Mouse (Mus musculus): ENCODE measurements at regions not wholly inside any gene's neighbourhood (a gene's known extent, or its start where the extent isn't known, plus 50 kb on each side); places are given as distances from the start of the nearest gene placed in this dataset.

DNA sequence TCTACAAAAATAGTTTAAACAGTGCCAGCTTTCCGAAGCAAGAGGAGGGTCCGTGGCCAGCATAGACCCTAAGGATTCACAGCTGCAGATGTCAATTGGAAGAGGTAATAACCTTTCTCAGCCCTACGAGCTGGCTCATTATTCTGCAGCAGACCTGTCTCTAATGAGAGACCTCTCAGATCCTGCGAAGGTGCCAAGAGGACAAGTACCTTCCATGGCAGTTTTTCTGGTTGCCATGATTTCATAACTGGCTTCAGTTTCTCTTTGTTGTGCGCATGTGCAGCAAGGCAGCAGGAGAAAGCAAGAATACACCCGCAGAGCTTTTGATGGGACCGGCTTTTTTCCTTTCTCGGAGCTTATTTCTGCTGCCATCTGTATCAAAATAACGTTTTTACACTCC lies 81.4 kb downstream of the Csl start:
- Histone ChIP-seq H3K4me2 (ENCODE audit: low read length) (no peak overlapping the region), H3K4me1 (ENCODE audit: control insufficient read depth, insufficient read depth, low read length) (no peaks in the 10 kb centered on the region), H3K4me3 (replicated peaks; ENCODE audit: low read depth, low read length) (no peak overlapping the region), H3K9ac (replicated peaks; ENCODE audit: low read length) (no peak overlapping the region), H3K9me3 (ENCODE audit: control insufficient read depth, low read length) (no peaks in the 10 kb centered on the region), H3K36me3 (ENCODE audit: control insufficient read depth, insufficient read depth, low read length) (no peaks in the 10 kb centered on the region), H3K27me3 (ENCODE audit: control insufficient read depth, insufficient read depth, low read length) (no peaks in the 10 kb centered on the region), H3K27ac (replicated peaks; ENCODE audit: low read depth, low read length) (no peak overlapping the region)
- WGBS = 78% methylated on average over 9 of the region's 9 CpGs
- ATAC-seq (ENCODE audit: low FRiP score, low TSS enrichment) (no peak), DNase-seq (peak; percentile 31)

GRCm38 (mm10) chr10:99679813-99680212 lies 79.6 kb downstream of the Csl start:
- no peak overlapping the region for H3K4me3 ChIP-seq (replicated peaks; ENCODE audit: low read depth, low read length)
- no peak overlapping the region for H3K27ac ChIP-seq (replicated peaks; ENCODE audit: low read depth, low read length)
- DNase-seq = no peak
- ATAC-seq (ENCODE audit: low FRiP score, low TSS enrichment) = no peak
- no peaks in the 10 kb centered on the region for H3K36me3 ChIP-seq (ENCODE audit: control insufficient read depth, insufficient read depth, low read length)
- no peaks in the 10 kb centered on the region for H3K9me3 ChIP-seq (ENCODE audit: control insufficient read depth, low read length)
- no peak overlapping the region for H3K4me2 ChIP-seq (ENCODE audit: low read length)
- H3K9ac ChIP-seq (replicated peaks; ENCODE audit: low read length) = no peak overlapping the region
- no peaks in the 10 kb centered on the region for H3K4me1 ChIP-seq (ENCODE audit: control insufficient read depth, insufficient read depth, low read length)
- WGBS = 82% methylated on average over 6 of the region's 6 CpGs
- no peaks in the 10 kb centered on the region for H3K27me3 ChIP-seq (ENCODE audit: control insufficient read depth, insufficient read depth, low read length)

DNA sequence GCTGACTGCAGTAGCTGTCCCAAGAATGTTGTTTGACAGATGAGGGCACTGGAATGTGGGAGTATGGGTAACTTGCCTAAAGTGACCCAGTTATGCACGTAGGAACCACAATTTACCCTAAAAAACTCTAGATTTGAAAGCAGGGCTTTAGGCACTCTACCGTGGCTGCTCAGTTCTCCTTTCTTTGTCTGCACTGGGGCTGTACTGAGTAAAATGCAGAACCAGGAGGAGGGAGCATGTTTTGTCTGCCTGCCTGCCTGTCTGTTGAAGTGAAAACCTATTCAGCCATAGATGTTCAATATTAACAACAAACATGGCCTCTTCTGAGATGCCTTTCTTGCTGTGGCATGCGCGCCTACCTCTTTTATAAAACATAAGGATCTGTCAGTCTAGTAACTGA lies 77.5 kb downstream of the Csl start:
- Histone ChIP-seq H3K9ac (replicated peaks; ENCODE audit: low read length) (no peak overlapping the region), H3K4me1 (ENCODE audit: control insufficient read depth, insufficient read depth, low read length) (no peaks in the 10 kb centered on the region), H3K4me2 (ENCODE audit: low read length) (no peak overlapping the region), H3K4me3 (replicated peaks; ENCODE audit: low read depth, low read length) (no peak overlapping the region), H3K36me3 (ENCODE audit: control insufficient read depth, insufficient read depth, low read length) (no peaks in the 10 kb centered on the region), H3K27ac (replicated peaks; ENCODE audit: low read depth, low read length) (no peak overlapping the region), H3K9me3 (ENCODE audit: control insufficient read depth, low read length) (no peaks in the 10 kb centered on the region), H3K27me3 (ENCODE audit: control insufficient read depth, insufficient read depth, low read length) (no peaks in the 10 kb centered on the region)
- DNase-seq = no peak
- WGBS = 28% methylated on average over 4 of the region's 4 CpGs
- ATAC-seq (ENCODE audit: low FRiP score, low TSS enrichment) = no peak

- H3K4me2 ChIP-seq (ENCODE audit: low read length) = no peak overlapping the region
- H3K36me3 ChIP-seq (ENCODE audit: control insufficient read depth, insufficient read depth, low read length) = no peaks in the 10 kb centered on the region
- no peak overlapping the region for H3K9ac ChIP-seq (replicated peaks; ENCODE audit: low read length)
- no peaks in the 10 kb centered on the region for H3K27me3 ChIP-seq (ENCODE audit: control insufficient read depth, insufficient read depth, low read length)
- WGBS = 68% methylated on average over 9 of the region's 9 CpGs
- H3K9me3 ChIP-seq (ENCODE audit: control insufficient read depth, low read length) = no peaks in the 10 kb centered on the region
- H3K4me3 ChIP-seq (replicated peaks; ENCODE audit: low read depth, low read length) = no peak overlapping the region
- ATAC-seq (ENCODE audit: low FRiP score, low TSS enrichment) (no peak), DNase-seq (peak; percentile 28)
- no peaks in the 10 kb centered on the region for H3K4me1 ChIP-seq (ENCODE audit: control insufficient read depth, insufficient read depth, low read length)
- no peak overlapping the region for H3K27ac ChIP-seq (replicated peaks; ENCODE audit: low read depth, low read length)
Observed at GRCm38 (mm10) chr10:99682350-99682749, 77.1 kb downstream of the Csl start.

DNA sequence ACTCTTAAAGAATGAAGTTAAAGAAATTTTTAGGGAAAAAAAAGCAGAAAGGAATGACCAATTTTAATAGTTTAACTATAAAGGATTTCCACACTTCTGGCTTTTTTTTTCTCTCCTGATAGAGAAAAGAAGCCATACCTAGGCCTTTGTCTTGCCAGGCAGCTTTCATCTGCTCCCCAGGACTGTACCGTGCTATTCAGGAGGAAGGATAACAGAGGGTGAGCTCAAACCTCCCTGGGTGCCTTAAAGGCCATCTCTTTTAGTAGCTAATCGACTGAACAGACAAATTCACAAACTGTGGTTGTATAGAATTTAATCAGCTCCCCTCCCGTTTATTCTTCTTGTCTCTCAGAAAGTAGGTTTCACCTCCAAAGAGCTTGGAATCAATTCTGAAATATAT lies 76.1 kb downstream of the Csl start:
- ATAC-seq (ENCODE audit: low FRiP score, low TSS enrichment) (no peak), DNase-seq (no peak)
- 6% methylated on average over 3 of the region's 3 CpGs for WGBS

DNA sequence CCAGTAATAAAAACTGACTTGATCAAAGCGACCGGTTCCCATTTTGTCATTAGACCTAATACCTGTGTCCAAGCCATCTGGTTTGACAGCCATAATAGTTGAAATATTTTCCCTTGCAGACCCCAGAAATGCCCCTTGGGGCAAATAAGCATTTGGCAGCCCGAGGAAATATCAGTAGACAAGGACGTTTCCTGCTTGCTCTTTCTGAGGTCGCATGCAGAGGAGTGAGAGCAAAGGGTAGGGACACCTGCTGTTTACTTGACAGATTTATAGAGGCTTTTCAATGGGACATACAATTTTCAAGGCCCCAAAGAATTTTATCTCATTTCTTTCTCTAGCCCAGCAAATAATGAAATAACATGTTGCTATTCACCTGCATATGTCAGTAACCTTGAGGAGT lies 73.5 kb downstream of the Csl start:
- Histone ChIP-seq H3K4me3 (replicated peaks; ENCODE audit: low read depth, low read length) (no peak overlapping the region), H3K4me2 (ENCODE audit: low read length) (no peak overlapping the region), H3K4me1 (ENCODE audit: control insufficient read depth, insufficient read depth, low read length) (no peaks in the 10 kb centered on the region), H3K36me3 (ENCODE audit: control insufficient read depth, insufficient read depth, low read length) (no peaks in the 10 kb centered on the region), H3K27me3 (ENCODE audit: control insufficient read depth, insufficient read depth, low read length) (no peaks in the 10 kb centered on the region), H3K27ac (replicated peaks; ENCODE audit: low read depth, low read length) (no peak overlapping the region), H3K9ac (replicated peaks; ENCODE audit: low read length) (no peak overlapping the region), H3K9me3 (ENCODE audit: control insufficient read depth, low read length) (no peaks in the 10 kb centered on the region)
- ATAC-seq (ENCODE audit: low FRiP score, low TSS enrichment) = no peak
- DNase-seq = no peak
- WGBS = 53% methylated on average over 5 of the region's 5 CpGs

More for the DNA sequence above, 76.1 kb downstream of the Csl start:
- Histone ChIP-seq H3K27me3 (ENCODE audit: control insufficient read depth, insufficient read depth, low read length) (no peaks in the 10 kb centered on the region), H3K36me3 (ENCODE audit: control insufficient read depth, insufficient read depth, low read length) (no peaks in the 10 kb centered on the region), H3K4me3 (replicated peaks; ENCODE audit: low read depth, low read length) (no peak overlapping the region), H3K9ac (replicated peaks; ENCODE audit: low read length) (no peak overlapping the region), H3K4me1 (ENCODE audit: control insufficient read depth, insufficient read depth, low read length) (no peaks in the 10 kb centered on the region), H3K9me3 (ENCODE audit: control insufficient read depth, low read length) (no peaks in the 10 kb centered on the region), H3K4me2 (ENCODE audit: low read length) (no peak overlapping the region), H3K27ac (replicated peaks; ENCODE audit: low read depth, low read length) (no peak overlapping the region)

GRCm38 (mm10) chr10:99687011-99687410 lies 72.4 kb downstream of the Csl start:
- 64% methylated on average over 4 of the region's 4 CpGs for WGBS
- ATAC-seq (ENCODE audit: low FRiP score, low TSS enrichment) (no peak), DNase-seq (no peak)
- Histone ChIP-seq H3K4me3 (replicated peaks; ENCODE audit: low read depth, low read length) (no peak overlapping the region), H3K9me3 (ENCODE audit: control insufficient read depth, low read length) (no peaks in the 10 kb centered on the region), H3K4me2 (ENCODE audit: low read length) (no peak overlapping the region), H3K27me3 (ENCODE audit: control insufficient read depth, insufficient read depth, low read length) (no peaks in the 10 kb centered on the region), H3K36me3 (ENCODE audit: control insufficient read depth, insufficient read depth, low read length) (no peaks in the 10 kb centered on the region), H3K4me1 (ENCODE audit: control insufficient read depth, insufficient read depth, low read length) (no peaks in the 10 kb centered on the region), H3K27ac (replicated peaks; ENCODE audit: low read depth, low read length) (no peak overlapping the region), H3K9ac (replicated peaks; ENCODE audit: low read length) (no peak overlapping the region)

- H3K36me3 ChIP-seq (ENCODE audit: control insufficient read depth, insufficient read depth, low read length) = no peaks in the 10 kb centered on the region
- no peak overlapping the region for H3K4me3 ChIP-seq (replicated peaks; ENCODE audit: low read depth, low read length)
- ATAC-seq (ENCODE audit: low FRiP score, low TSS enrichment) = no peak
- no peak overlapping the region for H3K4me2 ChIP-seq (ENCODE audit: low read length)
- no peak overlapping the region for H3K27ac ChIP-seq (replicated peaks; ENCODE audit: low read depth, low read length)
- H3K9ac ChIP-seq (replicated peaks; ENCODE audit: low read length) = no peak overlapping the region
- no peaks in the 10 kb centered on the region for H3K27me3 ChIP-seq (ENCODE audit: control insufficient read depth, insufficient read depth, low read length)
- DNase-seq = no peak
- WGBS = 76% methylated on average over 8 of the region's 8 CpGs
- H3K4me1 ChIP-seq (ENCODE audit: control insufficient read depth, insufficient read depth, low read length) = no peaks in the 10 kb centered on the region
- H3K9me3 ChIP-seq (ENCODE audit: control insufficient read depth, low read length) = no peaks in the 10 kb centered on the region
Observed at GRCm38 (mm10) chr10:99697696-99698095, 61.8 kb downstream of the Csl start.

GRCm38 (mm10) chr10:99699498-99699897 lies 60.0 kb downstream of the Csl start:
- Histone ChIP-seq H3K9me3 (ENCODE audit: control insufficient read depth, low read length) (no peaks in the 10 kb centered on the region), H3K9ac (replicated peaks; ENCODE audit: low read length) (no peak overlapping the region), H3K36me3 (ENCODE audit: control insufficient read depth, insufficient read depth, low read length) (no peaks in the 10 kb centered on the region), H3K4me3 (replicated peaks; ENCODE audit: low read depth, low read length) (no peak overlapping the region), H3K27ac (replicated peaks; ENCODE audit: low read depth, low read length) (no peak overlapping the region), H3K4me1 (ENCODE audit: control insufficient read depth, insufficient read depth, low read length) (no peaks in the 10 kb centered on the region), H3K4me2 (ENCODE audit: low read length) (no peak overlapping the region), H3K27me3 (ENCODE audit: control insufficient read depth, insufficient read depth, low read length) (no peaks in the 10 kb centered on the region)
- WGBS = 62% methylated on average over 3 of the region's 3 CpGs
- DNase-seq = no peak
- ATAC-seq (ENCODE audit: low FRiP score, low TSS enrichment) = no peak

Measured in midbrain, embryonic 14.5 days (tissue).